Mouse (Mus musculus): ENCODE measurements around the gene Nfam1. TPM values are rescaled to one million over a fixed set of nuclear protein-coding genes. Genes with fewer than 3 reads are reported as not detected.

Nfam1 gene
- polyA plus RNA-seq, 1 experiment from 2014 or later, result 1.3 TPM

DNA sequence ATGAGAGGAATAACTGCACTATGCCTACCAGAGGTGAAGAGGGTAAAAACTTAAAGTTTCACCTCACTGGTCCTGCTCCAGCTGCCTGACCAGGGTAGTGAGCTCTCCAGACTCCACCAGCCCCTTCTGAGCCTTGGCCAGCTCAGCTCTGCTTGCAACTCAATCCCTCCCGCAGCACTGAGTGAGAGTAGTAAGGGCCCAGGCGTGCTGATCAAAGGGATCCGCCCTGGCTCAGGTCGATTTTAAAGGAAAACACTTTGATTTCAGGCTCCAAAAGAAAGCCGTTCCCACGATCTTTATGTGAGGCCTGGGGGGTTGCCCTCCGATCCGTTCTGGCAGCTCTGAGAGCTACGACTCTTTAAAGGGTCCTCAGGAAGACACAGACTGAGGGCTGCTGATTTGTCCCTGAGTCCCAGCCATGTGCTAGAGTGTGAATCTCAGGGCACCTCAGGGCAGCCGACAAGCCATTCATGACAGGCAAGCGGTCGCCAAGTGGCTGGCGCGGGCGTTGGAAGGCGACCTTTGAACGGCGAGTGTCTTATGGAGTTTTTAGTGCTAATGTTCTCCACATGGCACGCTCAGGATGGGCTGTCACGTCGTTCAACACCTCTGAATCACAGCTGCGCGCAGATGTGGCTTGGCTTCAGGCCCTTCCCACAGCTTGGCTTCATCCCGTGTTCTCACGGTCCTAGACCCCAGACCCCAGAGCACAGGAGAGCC, 7.9 kb downstream of the Nfam1 start:
- no peak overlapping the region for H3K4me3 ChIP-seq (ENCODE audit: low read depth, low read length)
- H3K27ac ChIP-seq (replicated peaks), result no peak overlapping the region
- H3K4me2 ChIP-seq (replicated peaks; ENCODE audit: low read depth), result peak overlapping the region; percentile 25
- H3K9me3 ChIP-seq (ENCODE audit: control insufficient read depth, low read length), result no peaks in the 10 kb centered on the region
- H3K36me3 ChIP-seq (ENCODE audit: control insufficient read depth, insufficient read depth, low read length), result no peaks in the 10 kb centered on the region
- TF ChIP-seq CTCF (IDR thresholded peaks at IDR 0.05; ENCODE audit: low read depth), result no peak
- TF ChIP-seq EP300 (optimal IDR thresholded peaks at IDR 0.05), result no peak
- DNase-seq (ENCODE audit: low spot score), result peak; percentile 36
- 0 out of 2 replicates have a peak, but pooled peaks cover 3% of the 10 kb centered on the region for H3K4me1 ChIP-seq (replicated peaks; ENCODE audit: control insufficient read depth, insufficient read depth)
- H3K9ac ChIP-seq (ENCODE audit: low read length), result no peak overlapping the region
- no peaks in the 10 kb centered on the region for H3K27me3 ChIP-seq (ENCODE audit: control insufficient read depth, insufficient read depth, low read length)
- 0 out of 2 replicates have a peak, but pooled peaks have one; percentile 22 for ATAC-seq (ENCODE audit: low FRiP score, low TSS enrichment)
- WGBS, result 25% methylated on average over 25 of the region's 25 CpGs

DNA sequence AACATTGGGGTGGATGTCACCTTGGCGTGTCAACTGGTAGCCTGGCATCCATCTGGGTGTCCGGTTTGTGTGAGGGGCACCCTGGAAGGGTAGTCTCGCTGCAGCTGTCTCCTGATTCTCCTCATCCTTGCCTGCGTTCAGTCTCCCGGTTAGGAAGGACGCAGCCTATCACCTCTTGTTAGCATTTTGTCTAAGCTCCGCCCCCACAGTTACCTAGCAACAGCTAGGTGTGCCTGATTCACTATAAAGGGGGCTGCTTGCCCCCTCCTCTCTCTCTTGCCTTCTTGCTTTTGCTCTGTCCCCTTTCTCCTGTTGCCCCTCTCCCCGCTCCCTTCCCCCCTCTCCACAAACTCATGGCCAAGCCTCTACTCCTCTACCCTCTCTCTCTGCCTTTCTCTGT, 10.2 kb downstream of the Nfam1 start:
- Histone ChIP-seq H3K4me3 (ENCODE audit: low read depth, low read length) (no peak overlapping the region), H3K4me1 (replicated peaks; ENCODE audit: control insufficient read depth, insufficient read depth) (0 out of 2 replicates have a peak, but pooled peaks cover 3% of the 10 kb centered on the region), H3K4me2 (replicated peaks; ENCODE audit: low read depth) (no peak overlapping the region), H3K27ac (replicated peaks) (no peak overlapping the region), H3K36me3 (ENCODE audit: control insufficient read depth, insufficient read depth, low read length) (no peaks in the 10 kb centered on the region), H3K27me3 (ENCODE audit: control insufficient read depth, insufficient read depth, low read length) (no peaks in the 10 kb centered on the region), H3K9ac (ENCODE audit: low read length) (no peak overlapping the region), H3K9me3 (ENCODE audit: control insufficient read depth, low read length) (no peaks in the 10 kb centered on the region)
- ATAC-seq (ENCODE audit: low FRiP score, low TSS enrichment) (no peak), DNase-seq (ENCODE audit: low spot score) (no peak)
- WGBS, result 43% methylated on average over 8 of the region's 8 CpGs
- TF ChIP-seq EP300 (optimal IDR thresholded peaks at IDR 0.05), result no peak
- no peak for TF ChIP-seq CTCF (IDR thresholded peaks at IDR 0.05; ENCODE audit: low read depth)

DNA sequence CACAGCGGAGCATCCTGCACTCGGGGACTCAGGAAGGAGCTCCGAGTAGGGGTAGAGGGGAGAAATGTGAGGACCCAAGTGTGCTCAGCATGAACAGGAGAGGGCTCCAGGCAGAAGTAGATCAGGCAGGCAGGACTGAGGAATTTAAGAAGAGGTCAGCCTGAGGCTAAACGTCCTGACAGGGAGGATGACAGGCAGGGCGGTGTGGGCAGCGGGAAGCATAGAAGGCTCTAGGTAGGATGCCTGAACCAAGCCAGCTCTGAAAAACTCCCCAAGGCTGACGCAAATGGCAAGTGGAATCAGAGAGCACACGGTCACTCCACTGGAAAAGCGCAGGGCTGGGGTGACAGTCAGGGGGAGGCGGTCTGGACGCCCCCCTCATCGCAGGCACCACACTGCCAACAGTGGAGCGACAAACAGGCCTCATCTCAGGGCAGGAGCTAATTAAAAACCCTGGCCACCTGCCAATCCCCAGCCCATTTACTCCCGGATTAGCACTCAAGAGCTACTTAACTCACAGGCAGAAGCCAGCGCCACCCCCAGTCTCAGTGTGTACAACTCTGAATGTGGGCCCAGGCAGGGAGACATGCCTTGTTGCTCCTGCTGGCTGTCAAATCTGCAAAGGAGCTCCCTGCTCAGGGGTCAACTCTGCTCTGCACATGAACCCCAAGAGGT, 22.0 kb downstream of the Nfam1 start:
- H3K36me3 ChIP-seq (ENCODE audit: control insufficient read depth, insufficient read depth, low read length), result no peaks in the 10 kb centered on the region
- no peak overlapping the region for H3K4me3 ChIP-seq (ENCODE audit: low read depth, low read length)
- DNase-seq (ENCODE audit: low spot score) (no peak), ATAC-seq (ENCODE audit: low FRiP score, low TSS enrichment) (no peak)
- H3K27me3 ChIP-seq (ENCODE audit: control insufficient read depth, insufficient read depth, low read length), result no peaks in the 10 kb centered on the region
- H3K9ac ChIP-seq (ENCODE audit: low read length), result no peak overlapping the region
- H3K27ac ChIP-seq (replicated peaks), result no peak overlapping the region
- no peak overlapping the region for H3K4me2 ChIP-seq (replicated peaks; ENCODE audit: low read depth)
- TF ChIP-seq CTCF (IDR thresholded peaks at IDR 0.05; ENCODE audit: low read depth) (no peak), EP300 (optimal IDR thresholded peaks at IDR 0.05) (no peak)
- H3K9me3 ChIP-seq (ENCODE audit: control insufficient read depth, low read length), result no peaks in the 10 kb centered on the region
- 36% methylated on average over 15 of the region's 15 CpGs for WGBS
- H3K4me1 ChIP-seq (replicated peaks; ENCODE audit: control insufficient read depth, insufficient read depth), result no peaks in the 10 kb centered on the region

DNA sequence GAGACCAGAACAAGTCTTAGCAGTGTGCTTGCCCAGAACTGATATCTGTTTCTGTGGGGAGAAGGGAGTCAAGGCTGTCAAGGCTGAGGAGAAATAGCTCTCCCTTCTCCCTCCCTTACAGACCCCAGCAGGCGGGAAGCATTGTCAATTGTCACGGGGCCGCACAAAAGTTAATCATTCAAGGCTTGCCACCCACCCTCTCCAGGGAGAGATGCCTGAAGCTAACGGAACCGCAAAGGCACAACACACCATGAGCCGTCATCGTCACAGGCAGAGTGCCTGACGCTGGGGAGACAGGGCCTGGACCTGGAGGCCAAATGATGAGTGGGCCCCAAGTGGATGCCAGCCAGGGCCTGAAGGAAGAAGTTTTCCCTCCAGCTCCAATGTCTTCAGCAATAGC, 22.7 kb downstream of the Nfam1 start:
- Histone ChIP-seq H3K4me1 (replicated peaks; ENCODE audit: control insufficient read depth, insufficient read depth) (no peaks in the 10 kb centered on the region), H3K36me3 (ENCODE audit: control insufficient read depth, insufficient read depth, low read length) (no peaks in the 10 kb centered on the region), H3K4me3 (ENCODE audit: low read depth, low read length) (no peak overlapping the region), H3K27me3 (ENCODE audit: control insufficient read depth, insufficient read depth, low read length) (no peaks in the 10 kb centered on the region), H3K27ac (replicated peaks) (no peak overlapping the region), H3K4me2 (replicated peaks; ENCODE audit: low read depth) (no peak overlapping the region), H3K9ac (ENCODE audit: low read length) (no peak overlapping the region), H3K9me3 (ENCODE audit: control insufficient read depth, low read length) (no peaks in the 10 kb centered on the region)
- DNase-seq (ENCODE audit: low spot score) (no peak), ATAC-seq (ENCODE audit: low FRiP score, low TSS enrichment) (no peak)
- TF ChIP-seq EP300 (optimal IDR thresholded peaks at IDR 0.05) (no peak), CTCF (IDR thresholded peaks at IDR 0.05; ENCODE audit: low read depth) (no peak)
- WGBS, result 33% methylated on average over 8 of the region's 8 CpGs

DNA sequence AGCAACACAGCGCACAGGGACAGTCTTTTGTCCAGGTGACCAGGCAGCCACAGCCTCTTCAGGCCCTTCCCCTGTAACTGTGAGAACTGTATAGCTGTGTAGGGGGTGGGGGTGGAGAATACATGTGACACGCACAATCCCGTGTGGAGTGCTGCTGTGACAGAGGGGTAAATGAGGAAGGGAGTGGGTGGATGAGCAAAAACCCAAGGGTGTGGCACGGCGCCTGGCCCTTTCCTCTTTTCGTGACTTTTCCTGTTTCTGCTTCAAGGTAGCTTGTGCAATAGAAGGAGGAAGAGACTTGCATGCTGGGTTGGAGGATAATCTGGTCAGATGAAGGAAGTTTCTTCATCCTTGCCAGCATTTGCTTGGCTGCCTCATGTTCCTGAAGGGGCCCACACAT, 23.6 kb downstream of the Nfam1 start:
- ATAC-seq (ENCODE audit: low FRiP score, low TSS enrichment) (no peak), DNase-seq (ENCODE audit: low spot score) (no peak)
- Histone ChIP-seq H3K27me3 (ENCODE audit: control insufficient read depth, insufficient read depth, low read length) (no peaks in the 10 kb centered on the region), H3K4me2 (replicated peaks; ENCODE audit: low read depth) (no peak overlapping the region), H3K9me3 (ENCODE audit: control insufficient read depth, low read length) (no peaks in the 10 kb centered on the region), H3K36me3 (ENCODE audit: control insufficient read depth, insufficient read depth, low read length) (no peaks in the 10 kb centered on the region), H3K27ac (replicated peaks) (no peak overlapping the region), H3K4me1 (replicated peaks; ENCODE audit: control insufficient read depth, insufficient read depth) (no peaks in the 10 kb centered on the region), H3K9ac (ENCODE audit: low read length) (no peak overlapping the region), H3K4me3 (ENCODE audit: low read depth, low read length) (no peak overlapping the region)
- WGBS, result 86% methylated on average over 6 of the region's 6 CpGs
- TF ChIP-seq EP300 (optimal IDR thresholded peaks at IDR 0.05) (no peak), CTCF (IDR thresholded peaks at IDR 0.05; ENCODE audit: low read depth) (no peak)

Measured in stomach, postnatal 0 days (tissue).